Mouse (Mus musculus): ENCODE measurements at regions not wholly inside any gene's neighbourhood (a gene's known extent, or its start where the extent isn't known, plus 50 kb on each side); places are given as distances from the start of the nearest gene placed in this dataset.

- H3K27ac ChIP-seq (replicated peaks; ENCODE audit: insufficient read depth, low read depth, low read length), result no peak overlapping the region
- no peaks in the 10 kb centered on the region for H3K27me3 ChIP-seq (ENCODE audit: control insufficient read depth, insufficient read depth, low read length)
- no peak overlapping the region for H3K9ac ChIP-seq (ENCODE audit: low read depth, low read length)
- H3K4me1 ChIP-seq (ENCODE audit: control insufficient read depth, insufficient read depth, low read length), result no peaks in the 10 kb centered on the region
- peak; percentile 15 for DNase-seq (ENCODE audit: extremely low read depth, low read depth, low spot score)
- H3K79me2 ChIP-seq (ENCODE audit: control insufficient read depth, insufficient read depth, low read length), result no peaks in the 10 kb centered on the region
- 81% methylated on average over 7 of the region's 7 CpGs for WGBS
- TF ChIP-seq CTCF (IDR thresholded peaks at IDR 0.05; ENCODE audit: low read depth, low read length), result no peak
- TF ChIP-seq POLR2A (IDR thresholded peaks at IDR 0.05; ENCODE audit: extremely low read depth, insufficient read depth, low read length), result no peak
- no peak overlapping the region for H3K4me3 ChIP-seq (ENCODE audit: insufficient read depth, low read depth, low read length)
- no peaks in the 10 kb centered on the region for H3K36me3 ChIP-seq (ENCODE audit: control insufficient read depth, insufficient read depth, low read length)
Measured at GRCm38 (mm10) chr7:137611891-137612522, 174.6 kb downstream of the Glrx3 start.

- WGBS, result 41% methylated on average over 5 of the region's 5 CpGs
- H3K79me2 ChIP-seq (ENCODE audit: control insufficient read depth, insufficient read depth, low read length), result no peaks in the 10 kb centered on the region
- TF ChIP-seq POLR2A (IDR thresholded peaks at IDR 0.05; ENCODE audit: extremely low read depth, insufficient read depth, low read length) (no peak), CTCF (IDR thresholded peaks at IDR 0.05; ENCODE audit: low read depth, low read length) (no peak)
- no peaks in the 10 kb centered on the region for H3K36me3 ChIP-seq (ENCODE audit: control insufficient read depth, insufficient read depth, low read length)
- no peak overlapping the region for H3K9ac ChIP-seq (ENCODE audit: low read depth, low read length)
- DNase-seq (ENCODE audit: extremely low read depth, low read depth, low spot score), result peak; percentile 52
- no peak overlapping the region for H3K27ac ChIP-seq (replicated peaks; ENCODE audit: insufficient read depth, low read depth, low read length)
- no peak overlapping the region for H3K4me3 ChIP-seq (ENCODE audit: insufficient read depth, low read depth, low read length)
- H3K4me1 ChIP-seq (ENCODE audit: control insufficient read depth, insufficient read depth, low read length), result peaks cover 13% of the 10 kb centered on the region
- H3K27me3 ChIP-seq (ENCODE audit: control insufficient read depth, insufficient read depth, low read length), result no peaks in the 10 kb centered on the region
Measured at GRCm38 (mm10) chr7:137618406-137619133, 181.2 kb downstream of the Glrx3 start.

GRCm38 (mm10) chr7:137619286-137619789, 181.9 kb downstream of the Glrx3 start:
- no peaks in the 10 kb centered on the region for H3K27me3 ChIP-seq (ENCODE audit: control insufficient read depth, insufficient read depth, low read length)
- H3K9ac ChIP-seq (ENCODE audit: low read depth, low read length), result no peak overlapping the region
- peak overlapping the region; percentile 52 for H3K27ac ChIP-seq (replicated peaks; ENCODE audit: insufficient read depth, low read depth, low read length)
- 26% methylated on average over 6 of the region's 6 CpGs for WGBS
- H3K4me3 ChIP-seq (ENCODE audit: insufficient read depth, low read depth, low read length), result no peak overlapping the region
- TF ChIP-seq POLR2A (IDR thresholded peaks at IDR 0.05; ENCODE audit: extremely low read depth, insufficient read depth, low read length), result no peak
- TF ChIP-seq CTCF (IDR thresholded peaks at IDR 0.05; ENCODE audit: low read depth, low read length), result no peak
- no peaks in the 10 kb centered on the region for H3K36me3 ChIP-seq (ENCODE audit: control insufficient read depth, insufficient read depth, low read length)
- H3K79me2 ChIP-seq (ENCODE audit: control insufficient read depth, insufficient read depth, low read length), result no peaks in the 10 kb centered on the region
- DNase-seq (ENCODE audit: extremely low read depth, low read depth, low spot score), result peak; percentile 100
- peaks cover 13% of the 10 kb centered on the region for H3K4me1 ChIP-seq (ENCODE audit: control insufficient read depth, insufficient read depth, low read length)

- no peaks in the 10 kb centered on the region for H3K36me3 ChIP-seq (ENCODE audit: control insufficient read depth, insufficient read depth, low read length)
- no peaks in the 10 kb centered on the region for H3K4me1 ChIP-seq (ENCODE audit: control insufficient read depth, insufficient read depth, low read length)
- no peak overlapping the region for H3K27ac ChIP-seq (replicated peaks; ENCODE audit: insufficient read depth, low read depth, low read length)
- no peak for DNase-seq (ENCODE audit: extremely low read depth, low read depth, low spot score)
- H3K9ac ChIP-seq (ENCODE audit: low read depth, low read length), result no peak overlapping the region
- TF ChIP-seq POLR2A (IDR thresholded peaks at IDR 0.05; ENCODE audit: extremely low read depth, insufficient read depth, low read length) (no peak), CTCF (IDR thresholded peaks at IDR 0.05; ENCODE audit: low read depth, low read length) (no peak)
- H3K27me3 ChIP-seq (ENCODE audit: control insufficient read depth, insufficient read depth, low read length), result no peaks in the 10 kb centered on the region
- no peaks in the 10 kb centered on the region for H3K79me2 ChIP-seq (ENCODE audit: control insufficient read depth, insufficient read depth, low read length)
- 82% methylated on average over 3 of the region's 3 CpGs for WGBS
- no peak overlapping the region for H3K4me3 ChIP-seq (ENCODE audit: insufficient read depth, low read depth, low read length)
Measured at GRCm38 (mm10) chr7:137628266-137628665, 190.9 kb downstream of the Glrx3 start.

- no peaks in the 10 kb centered on the region for H3K36me3 ChIP-seq (ENCODE audit: control insufficient read depth, insufficient read depth, low read length)
- no peaks in the 10 kb centered on the region for H3K27me3 ChIP-seq (ENCODE audit: control insufficient read depth, insufficient read depth, low read length)
- TF ChIP-seq POLR2A (IDR thresholded peaks at IDR 0.05; ENCODE audit: extremely low read depth, insufficient read depth, low read length) (no peak), CTCF (IDR thresholded peaks at IDR 0.05; ENCODE audit: low read depth, low read length) (no peak)
- no peak overlapping the region for H3K27ac ChIP-seq (replicated peaks; ENCODE audit: insufficient read depth, low read depth, low read length)
- H3K9ac ChIP-seq (ENCODE audit: low read depth, low read length), result no peak overlapping the region
- H3K79me2 ChIP-seq (ENCODE audit: control insufficient read depth, insufficient read depth, low read length), result no peaks in the 10 kb centered on the region
- H3K4me1 ChIP-seq (ENCODE audit: control insufficient read depth, insufficient read depth, low read length), result no peaks in the 10 kb centered on the region
- DNase-seq (ENCODE audit: extremely low read depth, low read depth, low spot score), result no peak
- 93% methylated on average over 5 of the region's 5 CpGs for WGBS
- no peak overlapping the region for H3K4me3 ChIP-seq (ENCODE audit: insufficient read depth, low read depth, low read length)
Measured at GRCm38 (mm10) chr7:137629540-137629939, 192.1 kb downstream of the Glrx3 start.

- no peak for DNase-seq (ENCODE audit: extremely low read depth, low read depth, low spot score)
- no peaks in the 10 kb centered on the region for H3K27me3 ChIP-seq (ENCODE audit: control insufficient read depth, insufficient read depth, low read length)
- H3K9ac ChIP-seq (ENCODE audit: low read depth, low read length), result no peak overlapping the region
- no peaks in the 10 kb centered on the region for H3K79me2 ChIP-seq (ENCODE audit: control insufficient read depth, insufficient read depth, low read length)
- H3K36me3 ChIP-seq (ENCODE audit: control insufficient read depth, insufficient read depth, low read length), result no peaks in the 10 kb centered on the region
- TF ChIP-seq CTCF (IDR thresholded peaks at IDR 0.05; ENCODE audit: low read depth, low read length), result no peak
- TF ChIP-seq POLR2A (IDR thresholded peaks at IDR 0.05; ENCODE audit: extremely low read depth, insufficient read depth, low read length), result no peak
- 69% methylated on average over 6 of the region's 6 CpGs for WGBS
- H3K4me3 ChIP-seq (ENCODE audit: insufficient read depth, low read depth, low read length), result no peak overlapping the region
- no peak overlapping the region for H3K27ac ChIP-seq (replicated peaks; ENCODE audit: insufficient read depth, low read depth, low read length)
- no peaks in the 10 kb centered on the region for H3K4me1 ChIP-seq (ENCODE audit: control insufficient read depth, insufficient read depth, low read length)
Measured at GRCm38 (mm10) chr7:137648621-137649020, 211.2 kb downstream of the Glrx3 start.
